Comparison of ENCODE assay signal across 8 mouse cellular contexts in genomic region chr19:18749598-18750339, GRCm38 (mm10). TPM values are rescaled to one million over a fixed set of nuclear protein-coding genes. Genes with fewer than 3 reads are reported as not detected.
DNase-seq lines count a peak whose midpoint lies in the region; ATAC-seq and TF ChIP-seq lines count a peak whose summit lies in the region.

Gene Trpm6 (plus strand): TSS chr19:18749983.

- H3K36me3 ChIP-seq in heart, adult 2 months (ENCODE audit: control insufficient read depth, insufficient read depth, low read length): no peaks in the 10 kb centered on the region
- H3K36me3 ChIP-seq in embryonic facial prominence, embryonic 12.5 days: no peaks in the 10 kb centered on the region
- no peaks in the 10 kb centered on the region for H3K36me3 ChIP-seq in intestine, embryonic 15.5 days
- no peaks in the 10 kb centered on the region for H3K36me3 ChIP-seq in liver, embryonic 15.5 days (replicated peaks)
- no peaks in the 10 kb centered on the region for H3K36me3 ChIP-seq in neural tube, embryonic 15.5 days

- TF ChIP-seq CTCF in heart, adult 2 months (IDR thresholded peaks at IDR 0.05): no peak

- intact Hi-C loops in heart, adult 2 months (cut with DNase I): no loop called here

- ATAC-seq in embryonic facial prominence, embryonic 12.5 days (ENCODE audit: insufficient number of reproducible peaks, insufficient read depth, low FRiP score, low TSS enrichment): no peak
- ATAC-seq in intestine, embryonic 15.5 days: peak; percentile 56; the same call in 1 of the 2 replicates
- ATAC-seq in liver, embryonic 15.5 days (ENCODE audit: insufficient read depth): no peak
- ATAC-seq in neural tube, embryonic 15.5 days (ENCODE audit: low FRiP score): no peak

- H3K79me2 ChIP-seq in heart, adult 2 months (replicated peaks; ENCODE audit: control insufficient read depth, insufficient read depth, low read length): no peaks in the 10 kb centered on the region

- TF ChIP-seq POLR2A in heart, adult 2 months (IDR thresholded peaks at IDR 0.05; ENCODE audit: insufficient read depth, low read depth, low read length): no peak

- H3K9ac ChIP-seq in heart, adult 2 months (ENCODE audit: low read depth, low read length): peak within 1 kb of the TSS; percentile 45; the same call in 1 of the 2 replicates
- H3K9ac ChIP-seq in embryonic facial prominence, embryonic 12.5 days: peak within 1 kb of the TSS; percentile 41; the same call in 1 of the 2 replicates
- peak within 1 kb of the TSS; percentile 29 for H3K9ac ChIP-seq in intestine, embryonic 15.5 days
- no peak within 1 kb of the TSS for H3K9ac ChIP-seq in liver, embryonic 15.5 days
- peak within 1 kb of the TSS; percentile 5; the same call in 1 of the 2 replicates for H3K9ac ChIP-seq in neural tube, embryonic 15.5 days (replicated peaks)

- no peak for TF ChIP-seq EP300 in heart, adult 2 months (IDR thresholded peaks at IDR 0.05; ENCODE audit: insufficient read depth, low read depth, low read length)

- peak in 1 of 2 experiments; percentile 19 for DNase-seq in heart, adult 2 months
- DNase-seq in heart, adult 9 months (ENCODE audit: low spot score in 2 of 2): no peak
- no peak for DNase-seq in layer of hippocampus, adult 18-20 months (ENCODE audit: low spot score in 2 of 2)
- no peak for DNase-seq in layer of hippocampus, postnatal 10 days (ENCODE audit: low spot score in 2 of 2)

- WGBS in heart, adult 2 months: 9% methylated on average over 41 of the region's 41 CpGs
- WGBS in embryonic facial prominence, embryonic 12.5 days: 4% methylated on average over 41 of the region's 41 CpGs
- WGBS in intestine, embryonic 15.5 days: 7% methylated on average over 41 of the region's 41 CpGs
- WGBS in liver, embryonic 15.5 days (ENCODE audit: insufficient replicate concordance): 5% methylated on average over 41 of the region's 41 CpGs
- whole genome bisulfite sequencing in neural tube, embryonic 15.5 days: 8% methylated on average over 41 of the region's 41 CpGs

- peak within 1 kb of the TSS; percentile 62 for H3K4me2 ChIP-seq in embryonic facial prominence, embryonic 12.5 days (replicated peaks)
- H3K4me2 ChIP-seq in intestine, embryonic 15.5 days (replicated peaks): peak within 1 kb of the TSS; percentile 63
- H3K4me2 ChIP-seq in liver, embryonic 15.5 days: peak within 1 kb of the TSS; percentile 61
- peak within 1 kb of the TSS; percentile 60 for H3K4me2 ChIP-seq in neural tube, embryonic 15.5 days

- H3K27me3 ChIP-seq in heart, adult 2 months (ENCODE audit: control insufficient read depth, insufficient read depth, low read length): no peaks in the 10 kb centered on the region
- peaks cover 13% of the 10 kb centered on the region; the same call in 1 of the 2 replicates for H3K27me3 ChIP-seq in embryonic facial prominence, embryonic 12.5 days
- H3K27me3 ChIP-seq in intestine, embryonic 15.5 days (replicated peaks): no peaks in the 10 kb centered on the region
- H3K27me3 ChIP-seq in liver, embryonic 15.5 days: peaks cover 29% of the 10 kb centered on the region
- H3K27me3 ChIP-seq in neural tube, embryonic 15.5 days (replicated peaks): peaks cover 14% of the 10 kb centered on the region; the same call in 1 of the 2 replicates

- no peaks in the 10 kb centered on the region for H3K9me3 ChIP-seq in embryonic facial prominence, embryonic 12.5 days
- no peaks in the 10 kb centered on the region for H3K9me3 ChIP-seq in intestine, embryonic 15.5 days
- H3K9me3 ChIP-seq in liver, embryonic 15.5 days (replicated peaks): no peaks in the 10 kb centered on the region
- H3K9me3 ChIP-seq in neural tube, embryonic 15.5 days (replicated peaks): no peaks in the 10 kb centered on the region

- no peak within 1 kb of the TSS for H3K4me3 ChIP-seq in heart, adult 2 months
- H3K4me3 ChIP-seq in embryonic facial prominence, embryonic 12.5 days: peak within 1 kb of the TSS; percentile 40
- H3K4me3 ChIP-seq in intestine, embryonic 15.5 days (replicated peaks): peak within 1 kb of the TSS; percentile 32
- H3K4me3 ChIP-seq in liver, embryonic 15.5 days (replicated peaks): peak within 1 kb of the TSS; percentile 30
- peak within 1 kb of the TSS; percentile 38 for H3K4me3 ChIP-seq in neural tube, embryonic 15.5 days (replicated peaks)

- H3K4me1 ChIP-seq in heart, adult 2 months (ENCODE audit: control insufficient read depth, insufficient read depth, low read length): no peaks in the 10 kb centered on the region
- H3K4me1 ChIP-seq in embryonic facial prominence, embryonic 12.5 days: no peaks in the 10 kb centered on the region
- H3K4me1 ChIP-seq in intestine, embryonic 15.5 days (replicated peaks): no peaks in the 10 kb centered on the region; the same call in 1 of the 2 replicates
- H3K4me1 ChIP-seq in liver, embryonic 15.5 days (replicated peaks): 0 out of 2 replicates have a peak, but pooled peaks cover 6% of the 10 kb centered on the region
- H3K4me1 ChIP-seq in neural tube, embryonic 15.5 days: peaks cover 9% of the 10 kb centered on the region

- H3K27ac ChIP-seq in heart, adult 2 months: no peak within 1 kb of the TSS
- no peak within 1 kb of the TSS for H3K27ac ChIP-seq in embryonic facial prominence, embryonic 12.5 days
- no peak within 1 kb of the TSS for H3K27ac ChIP-seq in intestine, embryonic 15.5 days
- H3K27ac ChIP-seq in liver, embryonic 15.5 days (replicated peaks): no peak within 1 kb of the TSS
- no peak within 1 kb of the TSS for H3K27ac ChIP-seq in neural tube, embryonic 15.5 days (replicated peaks)

RNA-seq across cellular contexts. Expression of gene Trpm6, which starts in this region (rescaled TPM):
- total RNA-seq in heart, adult 2 months (2021): under 1 TPM; 0.05 to 0.16 TPM
- polyA plus RNA-seq in heart, adult 2 months (2012; rRNA removed): 0.06 and 0.14 TPM in 2 replicates
- 0.43 and 0.53 TPM in 2 replicates for polyA plus RNA-seq in embryonic facial prominence, embryonic 12.5 days (2016; fragmentation: Nextera tagmentation; extraction: Ambion mirVana)
- 0.04 and 0.14 TPM in 2 replicates for polyA plus RNA-seq in intestine, embryonic 15.5 days (2015; fragmentation: Nextera tagmentation; extraction: Ambion mirVana)
- 0.03 TPM in 1 of 2 replicates, not detected in the other for polyA plus RNA-seq in liver, embryonic 15.5 days (2015; fragmentation: Nextera tagmentation; extraction: Ambion mirVana)
- 0.26 and 0.37 TPM in 2 replicates for polyA plus RNA-seq in neural tube, embryonic 15.5 days (2015; fragmentation: Nextera tagmentation; extraction: Ambion mirVana)
- total RNA-seq in layer of hippocampus, adult 18-20 months (2021): under 1 TPM; 0.15 to 0.30 TPM
- total RNA-seq in layer of hippocampus, postnatal 10 days (2021): 1 to 10 TPM in 1 of 2 experiments, under 1 TPM in 1; 0.76 to 1.0 TPM

Comparison
In these comparisons a context has a peak if more than half of its experiments do, and no peak if none do; other contexts are left out.
1. Peak in ATAC-seq, H3K4me3 ChIP-seq, H3K9ac ChIP-seq and H3K4me2 ChIP-seq in intestine, embryonic 15.5 days; RNA of the gene not detected or under 1 TPM.